Mouse (Mus musculus) G1E (cell line): Measurements from ENCODE around the gene Klhl12.

Experiments
- CTCF ChIP-seq: IDR thresholded peaks from 2 replicates; pipeline ENCODE4 v1.5.1; 2012; ENCODE audit warnings: low read depth, low read length, inconsistent platforms, mixed read lengths
- GATA1 ChIP-seq: IDR thresholded peaks from 2 replicates; pipeline ENCODE4 v1.6.1; 2012; ENCODE audit warnings: borderline replicate concordance, low read length, inconsistent platforms, mixed read lengths
- POLR2AphosphoS5 ChIP-seq: IDR thresholded peaks from 2 replicates; pipeline ENCODE4 v1.6.1; 2012; ENCODE audit warnings: low read depth, low read length, inconsistent platforms; ENCODE audit not compliant: insufficient replicate concordance
- TAL1 ChIP-seq: conservative IDR thresholded peaks from 2 replicates; pipeline ENCODE4 v1.6.1; 2012; ENCODE audit warnings: low read depth, low read length, inconsistent platforms, mixed read lengths

- TF ChIP-seq CTCF, result no peak
- TF ChIP-seq GATA1, result no peak
- no peak for TF ChIP-seq POLR2AphosphoS5
- no peak for TF ChIP-seq TAL1
Observed at GRCm38 (mm10) chr1:134522325-134522724, 67.0 kb downstream of the Klhl12 start.
